16 mouse cellular contexts compared by ENCODE assay signal in the genomic region with DNA sequence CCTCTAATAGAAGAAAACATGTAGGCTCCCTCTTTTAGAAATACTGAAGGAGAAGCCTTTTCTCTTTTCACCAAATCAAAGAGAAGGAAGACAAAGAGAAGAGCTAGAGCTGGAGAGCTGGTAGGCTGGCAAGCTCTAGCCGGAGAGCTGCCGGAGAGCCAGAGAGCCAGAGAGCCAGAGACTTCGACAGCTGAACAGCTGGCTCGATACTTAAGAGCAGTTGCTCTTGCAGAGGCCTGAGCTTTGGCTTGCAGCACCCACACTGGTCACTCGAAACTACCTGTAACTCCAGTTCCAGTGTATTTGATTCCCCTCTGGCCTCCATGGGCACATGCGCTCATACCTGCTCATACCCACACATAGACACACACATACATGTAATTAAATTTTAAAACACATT.
"Had no signal": no experiment of that assay in that cellular context is flagged by ENCODE, and none has a peak within 500 bp of the region (broad histone marks: within the 10 kb centered on the region; RNA-seq: fewer than 3 reads in every experiment).

No protein-coding gene starts in this region.

- H3K36me3 ChIP-seq: liver, embryonic 15.5 days; lung, embryonic 15.5 days; midbrain, embryonic 10.5 days; midbrain, embryonic 13.5 days; midbrain, embryonic 15.5 days; neural tube, embryonic 12.5 days had no signal

- H3K4me1 ChIP-seq: liver, embryonic 15.5 days; lung, embryonic 15.5 days; midbrain, embryonic 10.5 days; midbrain, embryonic 13.5 days; midbrain, embryonic 15.5 days; neural tube, embryonic 12.5 days had no signal

- DNase-seq: liver, postnatal 0 days; lung, adult 2 months; lung, postnatal 14 days; lung, postnatal 36 days; right cerebral cortex, postnatal 14 days; spleen, adult 18-20 months; thymus, adult 18-20 months; thymus, postnatal 14 days; thymus, postnatal 36 days had no signal

- H3K9me3 ChIP-seq: liver, embryonic 15.5 days; lung, embryonic 15.5 days; midbrain, embryonic 10.5 days; midbrain, embryonic 13.5 days; midbrain, embryonic 15.5 days; neural tube, embryonic 12.5 days had no signal

- H3K4me3 ChIP-seq: liver, embryonic 15.5 days; lung, embryonic 15.5 days; midbrain, embryonic 10.5 days; midbrain, embryonic 13.5 days; midbrain, embryonic 15.5 days; neural tube, embryonic 12.5 days had no signal

- H3K27me3 ChIP-seq: liver, embryonic 15.5 days; lung, embryonic 15.5 days; midbrain, embryonic 13.5 days; midbrain, embryonic 15.5 days; neural tube, embryonic 12.5 days had no signal

- H3K4me2 ChIP-seq: liver, embryonic 15.5 days; lung, embryonic 15.5 days; midbrain, embryonic 13.5 days; midbrain, embryonic 15.5 days; neural tube, embryonic 12.5 days had no signal

- H3K27ac ChIP-seq: liver, embryonic 15.5 days; lung, embryonic 15.5 days; midbrain, embryonic 10.5 days; midbrain, embryonic 13.5 days; midbrain, embryonic 15.5 days; neural tube, embryonic 12.5 days had no signal

- ATAC-seq: liver, postnatal 0 days; lung, postnatal 0 days; midbrain, embryonic 13.5 days; midbrain, embryonic 15.5 days had no signal

- H3K9ac ChIP-seq: liver, embryonic 15.5 days; liver, postnatal 0 days; lung, embryonic 15.5 days; midbrain, embryonic 13.5 days; midbrain, embryonic 15.5 days; neural tube, embryonic 12.5 days had no signal
